Mouse (Mus musculus) duodenum, adult 2 months (tissue): ENCODE data around the gene Gnas. TPM values are rescaled to one million over a fixed set of nuclear protein-coding genes. Genes with fewer than 3 reads are reported as not detected.

Source experiments
- polyA plus RNA-seq: library from polyadenylated mRNA; depleted of rRNA; stranded (reverse); fragments of >200 nt; gene quantifications from 2 replicates; pipeline ENCODE4 v1.2.3, GENCODE M21; 2012; ENCODE audit warnings: low replicate concordance; rRNA removed

Gnas gene
- polyA plus RNA-seq = 367 and 387 TPM in 2 replicates

GRCm38 (mm10) chr2:174284011-174284410, at the start of gene Gnas:
Gnas (plus strand) TSS chr2:174284320.

GRCm38 (mm10) chr2:174346612-174346998, 62.5 kb downstream of the Gnas start, which contains the start of gene Gm20721:
Gm20721 (minus strand) TSS chr2:174346712.

Other genes with a start within 250 kb of the Gnas start
- gene Stx16, start 208.0 kb upstream of the Gnas start, polyA plus RNA-seq = 16.2 and 18.8 TPM in 2 replicates
- gene Npepl1, start 174.0 kb upstream of the Gnas start, polyA plus RNA-seq = 114 and 129 TPM in 2 replicates
- not detected in 2 replicates for gene Gm20721, start 62.4 kb downstream of the Gnas start, polyA plus RNA-seq
- gene Nelfcd, start 131.5 kb downstream of the Gnas start, polyA plus RNA-seq = 37.5 and 44.5 TPM in 2 replicates
- 318 and 420 TPM in 2 replicates for gene Ctsz, start 154.7 kb downstream of the Gnas start, polyA plus RNA-seq
- 0.21 TPM in 1 of 2 replicates, not detected in the other for gene Tubb1, start 166.4 kb downstream of the Gnas start, polyA plus RNA-seq
- 443 and 480 TPM in 2 replicates for gene Atp5e, start 179.8 kb downstream of the Gnas start, polyA plus RNA-seq
- gene Prelid3b, start 188.8 kb downstream of the Gnas start, polyA plus RNA-seq = 32.2 and 48.5 TPM in 2 replicates